Mouse (Mus musculus) liver, embryonic 14.5 days (tissue): ENCODE measurements around the gene Tgoln1.

ENCODE experiments used
- CTCF ChIP-seq: IDR thresholded peaks from 2 replicates; pipeline ENCODE4 v1.5.1; 2016; ENCODE audit warnings: antibody characterized with exemption, low read depth, control low read depth
- EP300 ChIP-seq: IDR thresholded peaks from 2 replicates; pipeline ENCODE4 v1.6.1; 2016; ENCODE audit warnings: antibody characterized with exemption, low read depth

- TF ChIP-seq CTCF (no peak), EP300 (no peak)
These were observed 26.7 kb downstream of the Tgoln1 start for GRCm38 (mm10) chr6:72590111-72590510.
